Mouse (Mus musculus) cerebellum, adult 2 months (tissue): ENCODE data around the gene Gpr31b. TPM values are rescaled to one million over a fixed set of nuclear protein-coding genes. Genes with fewer than 3 reads are reported as not detected.
A peak's percentile ranks its signal among the peaks of the same experiment; 100 is the strongest.
"Not testable (repeated sequence)": the region's sequence is repeated elsewhere in the genome, so short reads cannot be mapped to it uniquely, and the experiment has no call there.

Experiments used
- DNase-seq, 2 experiments: peaks; one replicate each; pipeline ENCODE4 v3.0.0; 2021
- H3K27ac ChIP-seq: fragments of 200-500 bp; 2 replicates; pipeline ENCODE4 v1.5.1; 2012; ENCODE audit warnings: low read length, control low read depth, inconsistent platforms; ENCODE audit not compliant: insufficient read depth
- H3K27me3 ChIP-seq: fragments of 200-500 bp; 2 replicates; pipeline ENCODE4 v1.6.1; 2012; ENCODE audit warnings: inconsistent platforms, mild to moderate bottlenecking, low read length, moderate library complexity; ENCODE audit not compliant: control insufficient read depth, insufficient read depth
- H3K4me1 ChIP-seq: fragments of 200-500 bp; 2 replicates; pipeline ENCODE4 v1.6.1; 2011; ENCODE audit warnings: low read length; ENCODE audit not compliant: control insufficient read depth, insufficient read depth
- H3K4me3 ChIP-seq: fragments of 200-500 bp; replicated peaks from 2 replicates; pipeline ENCODE3; 2011; ENCODE audit warnings: mild to moderate bottlenecking, low read depth, low read length, control low read depth; ENCODE audit not compliant: insufficient read depth
- CTCF ChIP-seq: fragments of 200-500 bp; IDR thresholded peaks from 2 replicates; pipeline ENCODE4 v1.5.1; 2011; ENCODE audit warnings: low read depth, mild to moderate bottlenecking, control low read depth, low read length, moderate library complexity, borderline replicate concordance; ENCODE audit not compliant: insufficient read depth
- POLR2A ChIP-seq: fragments of 200-500 bp; IDR thresholded peaks from 2 replicates; pipeline ENCODE4 v1.6.1; 2011; ENCODE audit warnings: low read length, control low read depth, borderline replicate concordance; ENCODE audit not compliant: insufficient read depth
- WGBS: fragments of 180-500 bp; shearing (Covaris S2); methylation state at CpG from one replicate; pipeline ENCODE4 v1.1.7; 2018; 5-methylcytosine and 5-hydroxymethylcytosine counted together
- polyA plus RNA-seq: library from polyadenylated mRNA; depleted of rRNA; stranded (reverse); fragments of >200 nt; gene quantifications from 2 replicates; pipeline ENCODE4 v1.2.3, GENCODE M21; 2012

Gpr31b gene
- polyA plus RNA-seq, 1 experiment: not detected

DNA sequence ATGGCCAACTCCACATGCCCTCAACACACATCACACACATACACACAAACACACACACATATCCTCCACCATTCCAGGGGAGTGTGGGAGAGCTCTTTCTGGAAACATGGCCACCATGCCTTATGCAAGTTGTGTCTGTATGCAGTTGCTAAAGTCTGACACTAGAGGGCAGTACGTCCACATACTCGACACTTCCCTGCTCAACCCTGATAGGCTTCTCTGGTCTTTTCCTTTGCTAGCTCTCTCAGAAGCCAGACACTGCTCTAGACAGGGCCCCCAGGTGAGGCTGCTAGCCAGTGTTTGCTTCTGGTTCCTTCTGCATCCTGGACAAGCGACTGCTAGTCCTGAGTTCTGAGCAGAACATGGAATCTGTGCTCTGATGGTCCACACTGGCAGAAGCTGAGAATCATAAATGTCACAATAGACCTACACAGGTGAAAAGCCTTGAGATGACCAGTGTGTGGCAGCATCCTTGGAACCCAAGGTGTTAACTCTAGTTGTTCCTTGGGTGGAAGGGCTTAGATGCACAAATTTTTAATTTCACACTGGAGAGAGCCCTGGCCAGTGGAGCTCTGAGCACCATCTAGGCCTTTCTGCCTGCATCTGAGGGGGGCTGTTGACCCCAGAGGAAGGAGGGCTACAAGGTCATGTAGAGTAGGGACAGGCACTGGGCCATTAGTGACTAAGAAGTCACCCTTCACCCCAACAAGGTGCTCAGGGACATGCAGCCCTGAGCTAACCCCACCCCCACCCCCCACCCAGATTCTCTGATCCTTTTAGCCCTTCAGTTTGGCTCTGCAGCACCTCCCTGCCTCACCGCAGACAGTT is 8.0 kb downstream of the Gpr31b start:
- H3K27me3 ChIP-seq, H3K4me1 ChIP-seq, H3K4me3 ChIP-seq, H3K27ac ChIP-seq: not testable (repeated sequence)
- 11% methylated on average over 4 of the region's 4 CpGs for WGBS
- peak; percentile 37; the same call in 1 of the 2 replicates for TF ChIP-seq CTCF
- peak; percentile 29 to 41 for DNase-seq

DNA sequence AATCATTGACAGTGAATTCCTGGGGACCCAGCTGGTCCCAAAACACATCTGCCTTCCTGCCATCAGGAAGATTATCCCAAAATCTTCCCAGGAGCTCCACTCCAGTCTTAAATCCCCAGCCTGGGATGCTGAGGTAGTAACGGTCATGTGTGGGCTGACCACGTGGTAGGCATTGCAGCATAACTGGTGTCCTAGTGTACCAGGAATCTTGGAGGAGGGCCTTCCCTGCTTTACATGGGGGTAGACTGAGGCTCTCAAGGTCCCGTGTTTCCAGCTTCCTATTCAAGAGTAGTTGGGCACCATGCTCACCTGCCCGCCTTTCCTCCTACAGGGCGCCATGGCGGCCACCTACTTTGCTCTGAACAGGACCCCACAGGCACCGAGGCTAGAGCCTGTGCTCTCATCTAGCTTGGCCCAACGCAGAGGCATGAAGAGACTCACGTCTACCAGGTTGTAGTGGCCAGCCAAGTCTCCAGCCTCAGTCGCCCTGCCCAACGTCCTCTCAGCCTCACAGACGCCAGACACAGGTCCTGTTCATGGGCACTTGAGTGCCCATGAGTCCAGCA is 15.4 kb downstream of the Gpr31b start:
- WGBS: 76% methylated on average over 4 of the region's 12 CpGs
- H3K4me3 ChIP-seq, H3K27ac ChIP-seq: not testable (repeated sequence)

DNA sequence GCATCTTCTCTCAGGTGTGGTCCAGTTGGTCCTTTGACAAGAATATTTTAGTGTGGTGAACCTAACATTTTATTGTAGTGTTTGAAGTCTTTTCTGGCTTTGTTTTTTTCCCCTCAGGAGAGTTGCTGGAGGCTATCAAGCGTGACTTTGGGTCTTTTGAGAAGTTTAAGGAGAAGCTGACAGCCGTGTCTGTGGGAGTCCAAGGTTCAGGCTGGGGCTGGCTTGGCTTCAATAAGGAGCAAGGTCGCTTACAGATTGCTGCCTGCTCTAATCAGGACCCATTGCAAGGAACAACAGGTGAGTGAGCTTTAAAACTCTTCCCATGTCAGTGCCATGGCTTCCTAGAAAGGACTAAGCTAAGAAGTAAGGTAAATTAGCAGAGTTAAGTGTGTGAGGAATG is 38.8 kb downstream of the Gpr31b start:
- no peak for DNase-seq
- no peak for TF ChIP-seq CTCF
- Histone ChIP-seq H3K27ac (no peak overlapping the region), H3K4me1 (no peaks in the 10 kb centered on the region), H3K27me3 (no peaks in the 10 kb centered on the region), H3K4me3 (no peak overlapping the region)
- 46% methylated on average over 3 of the region's 3 CpGs for WGBS

More for the DNA sequence above, 15.4 kb downstream of the Gpr31b start:
- H3K27me3 ChIP-seq, H3K4me1 ChIP-seq, DNase-seq: not testable (repeated sequence)

DNA sequence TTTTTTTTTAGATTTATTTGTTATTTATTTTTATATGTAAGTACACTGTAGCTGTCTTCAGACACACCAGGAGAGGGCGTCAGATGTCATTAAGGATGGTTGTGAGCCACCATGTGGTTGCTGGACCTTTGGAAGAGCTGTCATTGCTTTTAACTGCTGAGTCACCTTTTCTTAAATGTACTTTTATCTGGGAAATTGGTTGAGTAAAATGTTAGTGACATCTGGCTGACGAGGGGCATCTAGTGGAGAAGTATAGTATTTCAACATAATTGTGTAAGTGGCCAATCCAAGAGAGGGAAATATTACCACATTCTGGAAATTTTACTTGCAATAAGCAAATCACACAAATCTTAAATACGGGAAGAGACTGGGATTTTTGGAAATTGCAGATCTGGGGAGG is 42.2 kb downstream of the Gpr31b start:
- no peak overlapping the region for H3K27ac ChIP-seq

DNA sequence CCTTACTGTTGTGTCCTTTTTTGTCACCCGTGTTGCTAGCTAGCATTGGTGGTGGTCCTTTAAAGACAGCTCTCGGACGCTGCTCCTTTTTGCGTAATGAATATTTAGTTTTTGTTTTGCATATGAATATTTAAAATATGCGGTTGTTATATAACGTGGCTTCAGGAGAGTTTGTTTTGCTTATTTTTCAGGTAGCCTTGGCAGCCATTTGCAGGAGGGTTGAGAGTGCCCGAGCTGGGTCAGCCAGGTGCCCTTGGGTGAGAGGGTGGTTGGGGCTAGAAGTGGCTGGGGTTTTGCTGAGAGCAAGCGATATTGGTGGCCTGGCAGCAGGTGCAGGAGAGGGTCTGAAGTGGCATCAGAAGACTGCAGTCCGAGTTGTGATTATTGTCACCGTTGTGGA is 43.6 kb downstream of the Gpr31b start:
- 1% methylated on average over 10 of the region's 10 CpGs for WGBS
- peak overlapping the region; percentile 84 for H3K4me3 ChIP-seq
- H3K27me3 ChIP-seq: no peaks in the 10 kb centered on the region
- H3K4me1 ChIP-seq: no peaks in the 10 kb centered on the region
- peak overlapping the region; percentile 79; the same call in 1 of the 2 replicates for H3K27ac ChIP-seq
- TF ChIP-seq POLR2A (no peak), CTCF (no peak)
- peak in 1 of 2 experiments; percentile 32 for DNase-seq

More for the DNA sequence above, 42.2 kb downstream of the Gpr31b start:
- Histone ChIP-seq H3K4me1 (no peaks in the 10 kb centered on the region), H3K27me3 (no peaks in the 10 kb centered on the region), H3K4me3 (no peak overlapping the region)
- TF ChIP-seq POLR2A: no peak
- TF ChIP-seq CTCF: peak; percentile 42
- 18% methylated on average over 3 of the region's 3 CpGs for WGBS
- peak in 1 of 2 experiments; percentile 51 for DNase-seq

DNA sequence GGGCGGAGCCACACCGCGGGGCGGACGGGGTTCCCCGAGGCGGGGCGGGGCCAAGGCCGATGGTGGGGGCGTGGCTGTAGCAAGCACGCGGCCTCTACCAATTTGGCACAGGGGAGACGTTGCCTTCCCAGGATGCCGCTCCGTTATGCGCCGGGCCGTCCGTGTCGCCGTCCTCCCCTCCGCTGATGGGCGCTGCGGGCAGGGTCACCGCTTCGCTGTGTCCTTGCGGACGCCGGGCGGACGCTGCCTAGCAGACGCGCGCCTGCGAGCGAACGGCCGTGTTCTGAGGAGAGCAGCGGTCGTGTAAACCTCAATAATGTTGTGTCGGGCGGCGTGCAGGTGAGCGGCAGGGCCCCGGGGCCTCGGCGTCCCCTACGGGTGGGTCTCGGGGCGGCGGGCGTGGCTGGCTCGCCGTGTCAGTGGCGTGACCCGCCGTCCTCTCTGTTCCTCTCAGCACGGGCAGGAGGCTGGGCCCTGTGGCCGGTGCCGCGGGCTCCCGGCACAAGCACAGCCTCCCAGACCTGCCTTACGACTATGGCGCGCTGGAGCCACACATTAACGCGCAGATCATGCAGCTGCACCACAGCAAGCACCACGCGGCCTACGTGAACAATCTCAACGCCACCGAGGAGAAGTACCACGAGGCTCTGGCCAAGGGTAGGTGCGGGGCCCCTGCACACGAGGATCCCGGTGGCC is 44.2 kb downstream of the Gpr31b start:
- Histone ChIP-seq H3K27ac (peak overlapping the region; percentile 79), H3K4me1 (no peaks in the 10 kb centered on the region), H3K27me3 (no peaks in the 10 kb centered on the region), H3K4me3 (peak overlapping the region; percentile 84)
- TF ChIP-seq POLR2A (peak; percentile 96), CTCF (no peak)
- DNase-seq: peak; percentile 99
- under 1% methylated on average over 76 of the region's 76 CpGs for WGBS

DNA sequence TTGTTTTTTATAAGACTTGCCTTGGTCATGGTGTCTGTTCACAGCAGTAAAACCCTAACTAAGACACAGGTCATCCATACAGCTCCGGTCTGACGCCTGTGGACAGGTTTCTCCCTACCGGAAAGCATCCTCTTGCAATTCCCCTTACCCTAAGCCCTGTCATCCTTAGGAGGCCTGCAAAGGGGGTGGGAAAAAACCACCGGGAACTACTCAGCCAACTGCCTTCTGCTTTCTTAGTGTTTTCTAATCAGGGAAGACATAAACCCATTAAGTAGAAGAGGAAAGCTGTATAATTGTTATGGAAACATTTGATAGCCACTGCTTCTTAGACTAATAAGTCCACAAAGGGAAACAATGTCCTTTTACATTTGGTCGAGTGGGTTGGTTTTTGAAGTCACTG is 45.1 kb downstream of the Gpr31b start:
- WGBS: 52% methylated on average over 5 of the region's 5 CpGs
- TF ChIP-seq POLR2A (no peak), CTCF (no peak)
- no peak for DNase-seq

DNA sequence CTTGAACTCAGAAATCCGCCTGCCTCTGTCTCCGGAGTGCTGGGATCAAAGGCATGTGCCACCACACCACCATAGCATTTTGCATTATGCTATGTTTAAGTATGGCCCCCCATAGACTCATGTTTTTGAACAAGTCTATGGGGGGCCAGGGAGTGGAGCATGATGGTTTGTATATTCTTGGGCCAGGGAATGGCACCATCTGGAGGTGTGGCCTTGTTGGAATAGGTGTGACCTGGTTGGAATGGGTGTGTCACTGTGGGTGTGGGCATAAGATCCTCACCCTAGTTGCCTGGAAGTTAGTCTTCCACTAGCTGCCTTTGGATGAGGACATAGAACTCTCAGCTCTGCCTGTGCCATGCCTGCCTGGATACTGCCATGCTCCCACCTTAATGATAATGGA is 45.5 kb downstream of the Gpr31b start, which contains the start of gene Sod2:
Gene Sod2 (plus strand): TSS at position 301 of the 400 bp plus-strand sequence.
- not testable (repeated sequence) for H3K4me1 ChIP-seq, DNase-seq, H3K27me3 ChIP-seq
- whole genome bisulfite sequencing: 82% methylated on average over 2 of the region's 2 CpGs
- peak within 1 kb of the TSS; percentile 84 for H3K4me3 ChIP-seq
- H3K27ac ChIP-seq: peak within 1 kb of the TSS; percentile 39

More for the DNA sequence above, 45.1 kb downstream of the Gpr31b start:
- H3K27me3 ChIP-seq: no peaks in the 10 kb centered on the region
- H3K27ac ChIP-seq: no peak overlapping the region; the same call in 1 of the 2 replicates
- no peak overlapping the region for H3K4me3 ChIP-seq
- H3K4me1 ChIP-seq: no peaks in the 10 kb centered on the region

DNA sequence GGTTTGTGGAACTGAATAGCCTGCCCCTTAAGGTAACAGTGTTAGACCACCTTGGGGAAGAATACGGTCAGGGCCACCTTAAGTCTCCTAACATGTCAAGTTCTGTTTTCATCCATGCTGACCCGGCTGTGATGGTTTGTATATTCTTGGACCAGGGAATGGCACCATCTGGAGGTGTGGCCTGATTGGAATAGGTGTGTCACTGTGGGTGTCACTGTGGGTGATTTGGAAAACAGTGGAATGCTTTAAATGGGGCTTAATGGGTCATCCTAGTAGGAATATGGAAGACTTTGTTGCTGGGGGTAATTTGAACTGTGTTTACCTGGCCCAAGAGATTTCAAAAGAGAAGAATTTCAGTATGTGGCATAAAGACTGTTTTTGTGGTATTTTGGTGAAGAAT is 47.7 kb downstream of the Gpr31b start:
- not testable (repeated sequence) for H3K27ac ChIP-seq, DNase-seq, H3K27me3 ChIP-seq, H3K4me1 ChIP-seq, H3K4me3 ChIP-seq
- WGBS: 48% methylated on average over 2 of the region's 2 CpGs

DNA sequence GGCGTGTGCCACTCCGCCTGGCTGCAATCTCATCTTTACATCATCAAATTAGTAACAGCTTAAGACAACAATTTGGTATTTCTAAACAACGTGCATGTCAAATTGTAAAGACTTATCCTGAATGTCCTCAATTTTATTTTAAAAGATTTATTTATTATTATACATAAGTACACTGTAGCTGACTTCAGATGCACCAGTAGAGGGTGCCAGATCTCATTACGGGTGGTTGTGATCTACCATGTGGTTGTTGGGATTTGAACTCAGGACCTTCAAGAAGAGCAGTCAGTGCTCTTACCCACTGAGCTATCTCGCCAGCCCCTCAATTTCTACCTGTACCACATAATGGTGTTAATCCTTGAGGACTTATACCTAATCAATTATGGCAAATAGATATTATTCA is 49.9 kb downstream of the Gpr31b start:
- 94% methylated on average over 5 of the region's 5 CpGs for WGBS
- H3K4me1 ChIP-seq, H3K27me3 ChIP-seq, H3K4me3 ChIP-seq, H3K27ac ChIP-seq, DNase-seq: not testable (repeated sequence)
